Mouse (Mus musculus) MEL (cell line): ENCODE measurements around the gene Ier2. TPM values are rescaled to one million over a fixed set of nuclear protein-coding genes. Genes with fewer than 3 reads are reported as not detected.

Source experiments
- DNase-seq: peaks from one replicate; pipeline ENCODE4 v3.0.0; 2011; ENCODE audit warnings: low read depth, low spot score
- H3K27ac ChIP-seq: 2 replicates; pipeline ENCODE4 v1.5.1; 2012; ENCODE audit warnings: low read depth, mild to moderate bottlenecking, control low read depth, low read length, moderate library complexity; ENCODE audit not compliant: control insufficient read depth
- H3K27me3 ChIP-seq, 2 experiments: fragments of 150-350 bp in 1 of 2; sonication (generic) in 1 of 2; 2 replicates each; pipeline ENCODE4 v1.6.1; 2012; ENCODE audit warnings: low read length in 2 of 2, mild to moderate bottlenecking in 2 of 2, improper control_type of control experiment in 1 of 2, moderate library complexity in 1 of 2; ENCODE audit not compliant: insufficient read depth in 2 of 2, control insufficient read depth in 1 of 2
- H3K36me3 ChIP-seq, 2 experiments: 2 replicates each; pipeline ENCODE4 v1.6.1; 2012 to 2014; ENCODE audit warnings: low read length in 2 of 2, improper control_type of control experiment in 1 of 2, inconsistent platforms in 1 of 2, mild to moderate bottlenecking in 1 of 2; ENCODE audit not compliant: insufficient read depth in 2 of 2, control insufficient read depth in 1 of 2
- H3K4me1 ChIP-seq, 2 experiments: fragments of 150-350 bp in 1 of 2; sonication (generic) in 1 of 2; 2 replicates each; pipeline ENCODE4 v1.6.1; 2012; ENCODE audit warnings: low read length in 2 of 2, improper control_type of control experiment in 1 of 2, mild to moderate bottlenecking in 1 of 2; ENCODE audit not compliant: insufficient read depth in 2 of 2, control insufficient read depth in 1 of 2
- H3K4me3 ChIP-seq, 2 experiments: fragments of 150-350 bp in 1 of 2; sonication (generic) in 1 of 2; 2 replicates each; pipeline ENCODE4 v1.5.1; 2012; ENCODE audit warnings: low read depth in 2 of 2, low read length in 2 of 2, mild to moderate bottlenecking in 2 of 2, moderate library complexity in 2 of 2, control low read depth in 1 of 2, improper control_type of control experiment in 1 of 2; ENCODE audit not compliant: control insufficient read depth in 1 of 2, insufficient read depth in 1 of 2
- H3K79me2 ChIP-seq: 2 replicates; pipeline ENCODE4 v1.6.1; 2012; ENCODE audit warnings: mild to moderate bottlenecking, low read length, moderate library complexity; ENCODE audit not compliant: control insufficient read depth, poor library complexity, insufficient read depth
- H3K9ac ChIP-seq: 2 replicates; pipeline ENCODE4 v1.6.1; 2012; ENCODE audit warnings: low read depth, mild to moderate bottlenecking, control low read depth, low read length, moderate library complexity; ENCODE audit not compliant: control insufficient read depth, poor library complexity, severe bottlenecking
- H3K9me3 ChIP-seq: fragments of 150-350 bp; sonication (generic); replicated peaks from 2 replicates; pipeline ENCODE4 v1.6.1; 2012; ENCODE audit warnings: mild to moderate bottlenecking, low read length, improper control_type of control experiment, moderate library complexity; ENCODE audit not compliant: insufficient read depth
- BHLHE40 ChIP-seq: IDR thresholded peaks from 2 replicates; pipeline ENCODE4 v1.6.1; 2012; ENCODE audit warnings: low read depth, mild to moderate bottlenecking, inconsistent platforms, low read length, improper control_type of control experiment, borderline replicate concordance
- CTCF ChIP-seq, 3 experiments: IDR thresholded peaks in 2 of 3; conservative IDR thresholded peaks in 1 of 3; 2 replicates each; pipeline ENCODE4 v1.5.1; 2011 to 2012; ENCODE audit warnings: low read length in 3 of 3, low read depth in 2 of 3, mild to moderate bottlenecking in 2 of 3, improper control_type of control experiment in 1 of 3, inconsistent platforms in 1 of 3, mixed read lengths in 1 of 3, moderate library complexity in 1 of 3; ENCODE audit not compliant: control insufficient read depth in 1 of 3, insufficient read depth in 1 of 3, poor library complexity in 1 of 3, severe bottlenecking in 1 of 3
- E2F4 ChIP-seq: IDR thresholded peaks from 2 replicates; pipeline ENCODE4 v1.6.1; 2011; ENCODE audit warnings: low read depth, low read length, improper control_type of control experiment, borderline replicate concordance
- EP300 ChIP-seq, 2 experiments: IDR thresholded peaks; 2 replicates each; pipeline ENCODE4 v1.6.1; 2011; ENCODE audit warnings: improper control_type of control experiment in 2 of 2, low read length in 2 of 2, low read depth in 1 of 2, mild to moderate bottlenecking in 1 of 2
- ETS1 ChIP-seq: IDR thresholded peaks from 2 replicates; pipeline ENCODE4 v1.6.1; 2012; ENCODE audit warnings: low read depth, mild to moderate bottlenecking, inconsistent platforms, low read length, improper control_type of control experiment, moderate library complexity
- HCFC1 ChIP-seq: IDR thresholded peaks from 2 replicates; pipeline ENCODE4 v1.6.1; 2012; ENCODE audit warnings: low read depth, mild to moderate bottlenecking, inconsistent platforms, low read length, improper control_type of control experiment, moderate library complexity
- JUND ChIP-seq: IDR thresholded peaks from 2 replicates; pipeline ENCODE4 v1.6.1; 2011; ENCODE audit warnings: low read depth, mild to moderate bottlenecking, improper control_type of control experiment, low read length
- KAT2A ChIP-seq: conservative IDR thresholded peaks from 2 replicates; pipeline ENCODE4 v1.6.1; 2012; ENCODE audit warnings: low read depth, low read length, improper control_type of control experiment, inconsistent platforms
- MAFK ChIP-seq: IDR thresholded peaks from 2 replicates; pipeline ENCODE4 v1.6.1; 2011; ENCODE audit warnings: low read depth, mild to moderate bottlenecking, low read length, improper control_type of control experiment, borderline replicate concordance
- MAX ChIP-seq: IDR thresholded peaks from 2 replicates; pipeline ENCODE4 v1.6.1; 2011; ENCODE audit warnings: low read length, improper control_type of control experiment
- MAZ ChIP-seq: IDR thresholded peaks from 2 replicates; pipeline ENCODE4 v1.6.1; 2012; ENCODE audit warnings: low read depth, mild to moderate bottlenecking, inconsistent platforms, low read length, improper control_type of control experiment
- MXI1 ChIP-seq: IDR thresholded peaks from 2 replicates; pipeline ENCODE4 v1.6.1; 2011; ENCODE audit warnings: mild to moderate bottlenecking, low read depth, low read length, improper control_type of control experiment
- MYB ChIP-seq: IDR thresholded peaks from 2 replicates; pipeline ENCODE4 v1.6.1; 2011; ENCODE audit warnings: mild to moderate bottlenecking, low read depth, low read length, improper control_type of control experiment
- POLR2AphosphoS2 ChIP-seq: IDR thresholded peaks from 2 replicates; pipeline ENCODE4 v1.6.1; 2011; ENCODE audit warnings: low read length, improper control_type of control experiment
- POLR2AphosphoS5 ChIP-seq: IDR thresholded peaks from 2 replicates; pipeline ENCODE4 v1.6.1; 2012; ENCODE audit warnings: low read depth, borderline replicate concordance, mild to moderate bottlenecking, inconsistent platforms, low read length, moderate library complexity, mixed read lengths
- RAD21 ChIP-seq: IDR thresholded peaks from 2 replicates; pipeline ENCODE4 v1.6.1; 2011; ENCODE audit warnings: mild to moderate bottlenecking, low read depth, low read length, improper control_type of control experiment
- TAL1 ChIP-seq: IDR thresholded peaks from 2 replicates; pipeline ENCODE4 v1.6.1; 2012; ENCODE audit warnings: mild to moderate bottlenecking, inconsistent platforms, low read length, moderate library complexity, mixed read lengths
- TBP ChIP-seq: IDR thresholded peaks from 2 replicates; pipeline ENCODE4 v1.8.0; 2011; ENCODE audit warnings: low read depth, low read length, improper control_type of control experiment
- UBTF ChIP-seq: IDR thresholded peaks from 2 replicates; pipeline ENCODE4 v1.6.1; 2012; ENCODE audit warnings: low read depth, mild to moderate bottlenecking, inconsistent platforms, low read length, improper control_type of control experiment, moderate library complexity, borderline replicate concordance; ENCODE audit not compliant: insufficient read depth
- USF1 ChIP-seq: IDR thresholded peaks from 2 replicates; pipeline ENCODE4 v1.6.1; 2014; ENCODE audit warnings: low read depth, mild to moderate bottlenecking, inconsistent platforms, low read length, improper control_type of control experiment, moderate library complexity
- ZC3H11A ChIP-seq: IDR thresholded peaks from 2 replicates; pipeline ENCODE4 v1.6.1; 2012; ENCODE audit warnings: low read depth, mild to moderate bottlenecking, inconsistent platforms, low read length, improper control_type of control experiment
- ZKSCAN1 ChIP-seq: IDR thresholded peaks from 2 replicates; pipeline ENCODE4 v1.6.1; 2012; ENCODE audit warnings: low read depth, mild to moderate bottlenecking, inconsistent platforms, low read length, improper control_type of control experiment, moderate library complexity
- ZMIZ1 ChIP-seq: IDR thresholded peaks from 2 replicates; pipeline ENCODE4 v1.6.1; 2012; ENCODE audit warnings: low read depth, mild to moderate bottlenecking, inconsistent platforms, low read length, improper control_type of control experiment, moderate library complexity
- polyA plus RNA-seq, 2 experiments: library from polyadenylated mRNA; stranded (reverse) in 1 of 2; unstranded in 1 of 2; fragments of >175 nt in 1 of 2; fragments of >200 nt in 1 of 2; gene quantifications; 2 replicates each; pipeline versions ENCODE4 v1.2.1 to v1.2.4; 2012; ENCODE audit warnings: low replicate concordance in 2 of 2, low read depth in 1 of 2; ENCODE audit not compliant: insufficient read length in 2 of 2, insufficient read depth in 1 of 2, missing spikeins in 1 of 2
- total RNA-seq: library from RNA; depleted of rRNA; stranded (reverse); fragments of 300-350 nt; gene quantifications from 2 replicates; pipeline ENCODE4 v1.2.3, GENCODE M21; 2012

The Ier2 gene
- total and polyA plus RNA-seq, 3 experiments, result 22.5 to 258 (median 37.7) TPM

- H3K36me3 ChIP-seq, result no peaks in the 10 kb centered on the region
- DNase-seq, result no peak
- H3K9me3 ChIP-seq, result no peaks in the 10 kb centered on the region
- no peak overlapping the region for H3K9ac ChIP-seq
- TF ChIP-seq JUND (no peak), MAFK (no peak), MAZ (no peak), HCFC1 (no peak)
- H3K79me2 ChIP-seq, result peaks cover 1% of the 10 kb centered on the region; the same call in 1 of the 2 replicates
- no peaks in the 10 kb centered on the region for H3K27me3 ChIP-seq
- H3K27ac ChIP-seq, result no peak overlapping the region
- no peaks in the 10 kb centered on the region for H3K4me1 ChIP-seq
- H3K4me3 ChIP-seq, result no peak overlapping the region
These were observed 27.8 kb downstream of the Ier2 start for GRCm38 (mm10) chr8:84634849-84635304.

GRCm38 (mm10) chr8:84633841-84634584 is 28.6 kb downstream of the Ier2 start:
- Histone ChIP-seq H3K4me1 (no peaks in the 10 kb centered on the region), H3K27ac (no peak overlapping the region), H3K9me3 (no peaks in the 10 kb centered on the region), H3K27me3 (no peaks in the 10 kb centered on the region), H3K36me3 (no peaks in the 10 kb centered on the region), H3K79me2 (peaks cover under 1% of the 10 kb centered on the region; the same call in 1 of the 2 replicates), H3K9ac (no peak overlapping the region), H3K4me3 (no peak overlapping the region)
- DNase-seq, result no peak
- TF ChIP-seq MAX, result no peak
- no peak for TF ChIP-seq E2F4
- TF ChIP-seq TBP, result no peak

DNA sequence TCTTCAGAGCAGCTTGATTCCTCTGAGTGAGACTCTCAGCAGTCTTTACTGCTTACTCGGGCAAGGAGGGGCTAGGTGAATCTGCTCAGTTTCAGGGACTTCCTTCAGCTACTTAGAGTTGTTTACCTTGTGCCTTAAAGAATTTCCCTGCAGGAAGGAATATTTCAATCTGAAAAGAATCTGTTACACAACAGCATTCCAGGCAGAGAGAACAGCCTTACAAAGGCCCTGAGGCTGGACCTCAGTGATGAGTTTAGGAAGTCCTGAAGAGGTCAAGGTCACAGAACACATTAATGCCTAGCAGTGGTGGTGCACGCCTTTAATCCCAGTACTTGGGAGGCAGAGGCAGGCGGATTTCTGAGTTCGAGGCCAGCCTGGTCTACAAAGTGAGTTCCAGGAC is 30.8 kb downstream of the Ier2 start:
- Histone ChIP-seq H3K27me3 (no peaks in the 10 kb centered on the region), H3K36me3 (no peaks in the 10 kb centered on the region), H3K4me3 (no peak overlapping the region), H3K4me1 (no peaks in the 10 kb centered on the region), H3K79me2 (no peaks in the 10 kb centered on the region), H3K9me3 (no peaks in the 10 kb centered on the region), H3K27ac (no peak overlapping the region), H3K9ac (no peak overlapping the region)
- TF ChIP-seq POLR2AphosphoS5, result no peak
- no peak for TF ChIP-seq UBTF
- TF ChIP-seq MXI1, result no peak
- TF ChIP-seq USF1, result no peak
- TF ChIP-seq ETS1, result no peak
- no peak for TF ChIP-seq MYB
- TF ChIP-seq CTCF (IDR thresholded peaks at IDR 0.05 in 2 of 3, conservative IDR thresholded peaks at IDR 0.05 in 1 of 3; ENCODE audit: control insufficient read depth in 1 of 3, insufficient read depth in 1 of 3, low read depth in 2 of 3, low read length in 3 of 3, poor library complexity in 1 of 3, severe bottlenecking in 1 of 3), result no peak
- TF ChIP-seq HCFC1, result no peak
- no peak for TF ChIP-seq RAD21
- no peak for TF ChIP-seq TBP
- TF ChIP-seq POLR2AphosphoS2, result no peak
- no peak for TF ChIP-seq ZC3H11A
- TF ChIP-seq EP300 (IDR thresholded peaks at IDR 0.05; ENCODE audit: low read depth in 1 of 2, low read length in 2 of 2), result no peak
- TF ChIP-seq ZKSCAN1, result no peak
- no peak for TF ChIP-seq ZMIZ1
- no peak for TF ChIP-seq TAL1
- TF ChIP-seq KAT2A, result no peak
- no peak for TF ChIP-seq BHLHE40
- DNase-seq, result no peak
